Mouse (Mus musculus) bone marrow, adult 2 months (tissue): ENCODE results near the gene Tmco5b. TPM values are rescaled to one million over a fixed set of nuclear protein-coding genes. Genes with fewer than 3 reads are reported as not detected.

Experiments
- H3K27ac ChIP-seq: fragments of 200-500 bp; 2 replicates; pipeline ENCODE4 v1.5.1; 2012; ENCODE audit warnings: low read depth, mild to moderate bottlenecking, control low read depth, inconsistent platforms, low read length; ENCODE audit not compliant: control insufficient read depth, poor library complexity, insufficient read depth
- H3K4me1 ChIP-seq: fragments of 200-500 bp; 2 replicates; pipeline ENCODE4 v1.6.1; 2011; ENCODE audit warnings: low read length; ENCODE audit not compliant: control insufficient read depth, insufficient read depth
- H3K4me3 ChIP-seq: fragments of 200-500 bp; replicated peaks from 2 replicates; pipeline ENCODE3; 2011; ENCODE audit warnings: mild to moderate bottlenecking, low read depth, low read length, control low read depth; ENCODE audit not compliant: control insufficient read depth
- CTCF ChIP-seq: fragments of 200-500 bp; IDR thresholded peaks from 2 replicates; pipeline ENCODE4 v1.5.1; 2011; ENCODE audit warnings: low read length, control low read depth; ENCODE audit not compliant: control insufficient read depth, insufficient read depth
- POLR2A ChIP-seq: fragments of 200-500 bp; IDR thresholded peaks from 2 replicates; pipeline ENCODE4 v1.6.1; 2011; ENCODE audit warnings: low read depth, mild to moderate bottlenecking, control low read depth, low read length, borderline replicate concordance; ENCODE audit not compliant: control insufficient read depth
- WGBS: fragments of 180-500 bp; shearing (Covaris S2); methylation state at CpG from one replicate; pipeline ENCODE4 v1.1.7; 2018; 5-methylcytosine and 5-hydroxymethylcytosine counted together
- polyA plus RNA-seq: library from polyadenylated mRNA; stranded (reverse); fragments of >200 nt; gene quantifications from 2 replicates; pipeline ENCODE4 v1.2.4, GENCODE M21; 2011; ENCODE audit warnings: low replicate concordance; ENCODE audit not compliant: missing spikeins, insufficient read depth, insufficient read length

The Tmco5b gene
- polyA plus RNA-seq, 1 experiment: not detected

- 62% methylated on average over 9 of the region's 9 CpGs for WGBS
Observed at GRCm38 (mm10) chr2:113333799-113334541, 48.4 kb downstream of the Tmco5b start.

DNA sequence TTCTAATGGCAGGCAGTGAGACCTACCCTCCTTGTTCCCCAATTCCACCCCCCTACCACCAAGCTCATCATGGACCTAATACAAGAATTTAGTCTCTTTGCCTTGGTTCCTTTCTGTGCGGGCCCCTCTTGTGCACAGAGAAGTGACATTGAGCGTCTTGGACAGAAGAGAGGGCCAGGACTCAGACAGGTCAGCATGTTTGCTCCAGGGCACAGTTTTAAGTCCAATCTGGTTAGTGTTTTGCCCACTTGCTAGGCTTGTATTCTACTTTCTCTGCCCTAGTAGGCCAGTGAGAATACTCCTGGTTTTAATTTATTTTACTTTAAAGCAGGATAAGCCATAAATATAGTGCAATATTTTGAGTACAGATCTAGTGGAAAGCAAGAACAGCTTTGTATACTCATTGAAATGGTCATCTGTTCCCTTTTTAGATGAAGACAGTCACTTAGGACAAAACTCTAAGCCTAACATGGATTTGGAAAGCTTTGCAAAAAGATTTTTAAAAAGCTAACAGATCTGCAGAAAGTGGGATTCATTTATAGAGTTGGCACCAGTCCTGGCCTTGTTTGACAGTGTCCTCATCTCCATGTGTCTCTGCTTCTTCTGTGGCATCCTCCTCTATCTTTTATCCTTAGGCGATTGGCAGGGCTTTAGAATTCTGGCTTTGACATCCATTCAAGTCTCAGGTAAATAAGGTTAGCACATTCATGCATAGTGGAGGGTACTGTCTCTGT lies 50.2 kb downstream of the Tmco5b start:
- H3K4me1 ChIP-seq: no peaks in the 10 kb centered on the region
- no peak overlapping the region for H3K4me3 ChIP-seq
- TF ChIP-seq CTCF (no peak), POLR2A (no peak)
- WGBS: 85% methylated on average over 3 of the region's 3 CpGs
- H3K27ac ChIP-seq: no peak overlapping the region

More at GRCm38 (mm10) chr2:113333799-113334541, 48.4 kb downstream of the Tmco5b start:
- Histone ChIP-seq H3K4me3 (no peak overlapping the region), H3K4me1 (no peaks in the 10 kb centered on the region), H3K27ac (no peak overlapping the region)
- TF ChIP-seq POLR2A: no peak
- TF ChIP-seq CTCF: no peak

GRCm38 (mm10) chr2:113344536-113344935 lies 59.0 kb downstream of the Tmco5b start:
- Histone ChIP-seq H3K4me1 (no peaks in the 10 kb centered on the region), H3K4me3 (no peak overlapping the region), H3K27ac (no peak overlapping the region)
- 87% methylated on average over 2 of the region's 2 CpGs for WGBS
- TF ChIP-seq POLR2A (no peak), CTCF (no peak)

Other genes with a start within 250 kb of the Tmco5b start
- gene Ryr3, start 68.6 kb upstream of the Tmco5b start, polyA plus RNA-seq: 0.10 TPM in 1 of 2 replicates, not detected in the other
- 0.11 and 3.4 TPM in 2 replicates for gene Fmn1, start 42.0 kb downstream of the Tmco5b start, polyA plus RNA-seq